Mouse (Mus musculus): ENCODE measurements around the gene Dtnb. TPM values are rescaled to one million over a fixed set of nuclear protein-coding genes. Genes with fewer than 3 reads are reported as not detected.

Dtnb gene
- polyA plus RNA-seq, 1 experiment from 2014 or later = 36.0 TPM

- H3K9ac ChIP-seq (ENCODE audit: low read depth, low read length) = no peak overlapping the region
- H3K36me3 ChIP-seq (ENCODE audit: control insufficient read depth, insufficient read depth, low read length) = no peaks in the 10 kb centered on the region
- H3K27me3 ChIP-seq (ENCODE audit: control insufficient read depth, insufficient read depth, low read length) = no peaks in the 10 kb centered on the region
- DNase-seq (ENCODE audit: low spot score) = no peak
- H3K27ac ChIP-seq (ENCODE audit: low read depth, low read length) = no peak overlapping the region
- WGBS = 81% methylated on average over 18 of the region's 18 CpGs
- no peaks in the 10 kb centered on the region for H3K4me1 ChIP-seq (replicated peaks; ENCODE audit: control insufficient read depth, insufficient read depth, low read length)
- no peak overlapping the region for H3K4me2 ChIP-seq (replicated peaks; ENCODE audit: low read depth, low read length)
- no peak for ATAC-seq (ENCODE audit: low FRiP score)
- H3K9me3 ChIP-seq (ENCODE audit: control insufficient read depth, low read length) = no peaks in the 10 kb centered on the region
- no peak overlapping the region for H3K4me3 ChIP-seq (ENCODE audit: low read depth, low read length)
Measured at GRCm38 (mm10) chr12:3739749-3740704, 167.8 kb downstream of the Dtnb start.

- 79% methylated on average over 3 of the region's 3 CpGs for WGBS
- Histone ChIP-seq H3K4me2 (replicated peaks; ENCODE audit: low read depth, low read length) (no peak overlapping the region), H3K27me3 (ENCODE audit: control insufficient read depth, insufficient read depth, low read length) (no peaks in the 10 kb centered on the region), H3K9me3 (ENCODE audit: control insufficient read depth, low read length) (no peaks in the 10 kb centered on the region), H3K9ac (ENCODE audit: low read depth, low read length) (no peak overlapping the region), H3K4me3 (ENCODE audit: low read depth, low read length) (no peak overlapping the region), H3K27ac (ENCODE audit: low read depth, low read length) (no peak overlapping the region), H3K36me3 (ENCODE audit: control insufficient read depth, insufficient read depth, low read length) (no peaks in the 10 kb centered on the region), H3K4me1 (replicated peaks; ENCODE audit: control insufficient read depth, insufficient read depth, low read length) (no peaks in the 10 kb centered on the region)
- ATAC-seq (ENCODE audit: low FRiP score) (no peak), DNase-seq (ENCODE audit: low spot score) (no peak)
Measured at GRCm38 (mm10) chr12:3740705-3741081, 168.5 kb downstream of the Dtnb start.

- H3K4me2 ChIP-seq (replicated peaks; ENCODE audit: low read depth, low read length) = no peak overlapping the region
- H3K27ac ChIP-seq (ENCODE audit: low read depth, low read length) = no peak overlapping the region
- DNase-seq (ENCODE audit: low spot score) (no peak), ATAC-seq (ENCODE audit: low FRiP score) (no peak)
- H3K4me1 ChIP-seq (replicated peaks; ENCODE audit: control insufficient read depth, insufficient read depth, low read length) = no peaks in the 10 kb centered on the region
- H3K36me3 ChIP-seq (ENCODE audit: control insufficient read depth, insufficient read depth, low read length) = no peaks in the 10 kb centered on the region
- 87% methylated on average over 7 of the region's 7 CpGs for WGBS
- H3K27me3 ChIP-seq (ENCODE audit: control insufficient read depth, insufficient read depth, low read length) = no peaks in the 10 kb centered on the region
- no peak overlapping the region for H3K4me3 ChIP-seq (ENCODE audit: low read depth, low read length)
- no peaks in the 10 kb centered on the region for H3K9me3 ChIP-seq (ENCODE audit: control insufficient read depth, low read length)
- no peak overlapping the region for H3K9ac ChIP-seq (ENCODE audit: low read depth, low read length)
Measured at GRCm38 (mm10) chr12:3745432-3746105, 173.4 kb downstream of the Dtnb start.

- Histone ChIP-seq H3K4me3 (ENCODE audit: low read depth, low read length) (no peak overlapping the region), H3K4me2 (replicated peaks; ENCODE audit: low read depth, low read length) (no peak overlapping the region), H3K9ac (ENCODE audit: low read depth, low read length) (no peak overlapping the region), H3K27me3 (ENCODE audit: control insufficient read depth, insufficient read depth, low read length) (no peaks in the 10 kb centered on the region), H3K4me1 (replicated peaks; ENCODE audit: control insufficient read depth, insufficient read depth, low read length) (no peaks in the 10 kb centered on the region), H3K36me3 (ENCODE audit: control insufficient read depth, insufficient read depth, low read length) (no peaks in the 10 kb centered on the region), H3K27ac (ENCODE audit: low read depth, low read length) (no peak overlapping the region), H3K9me3 (ENCODE audit: control insufficient read depth, low read length) (no peaks in the 10 kb centered on the region)
- DNase-seq (ENCODE audit: low spot score) (no peak), ATAC-seq (ENCODE audit: low FRiP score) (no peak)
- 95% methylated on average over 3 of the region's 3 CpGs for WGBS
Measured at GRCm38 (mm10) chr12:3746369-3746768, 174.2 kb downstream of the Dtnb start.

- Histone ChIP-seq H3K36me3 (ENCODE audit: control insufficient read depth, insufficient read depth, low read length) (no peaks in the 10 kb centered on the region), H3K27ac (ENCODE audit: low read depth, low read length) (no peak overlapping the region), H3K9me3 (ENCODE audit: control insufficient read depth, low read length) (no peaks in the 10 kb centered on the region), H3K4me1 (replicated peaks; ENCODE audit: control insufficient read depth, insufficient read depth, low read length) (no peaks in the 10 kb centered on the region), H3K4me2 (replicated peaks; ENCODE audit: low read depth, low read length) (no peak overlapping the region), H3K27me3 (ENCODE audit: control insufficient read depth, insufficient read depth, low read length) (no peaks in the 10 kb centered on the region), H3K4me3 (ENCODE audit: low read depth, low read length) (no peak overlapping the region), H3K9ac (ENCODE audit: low read depth, low read length) (no peak overlapping the region)
- WGBS = 93% methylated on average over 4 of the region's 4 CpGs
- ATAC-seq (ENCODE audit: low FRiP score) = no peak
- no peak for DNase-seq (ENCODE audit: low spot score)
Measured at GRCm38 (mm10) chr12:3747583-3747982, 175.4 kb downstream of the Dtnb start.

GRCm38 (mm10) chr12:3755522-3755921 lies 183.3 kb downstream of the Dtnb start:
- Histone ChIP-seq H3K9me3 (ENCODE audit: control insufficient read depth, low read length) (no peaks in the 10 kb centered on the region), H3K4me2 (replicated peaks; ENCODE audit: low read depth, low read length) (no peak overlapping the region), H3K27ac (ENCODE audit: low read depth, low read length) (no peak overlapping the region), H3K36me3 (ENCODE audit: control insufficient read depth, insufficient read depth, low read length) (no peaks in the 10 kb centered on the region), H3K27me3 (ENCODE audit: control insufficient read depth, insufficient read depth, low read length) (no peaks in the 10 kb centered on the region), H3K4me1 (replicated peaks; ENCODE audit: control insufficient read depth, insufficient read depth, low read length) (no peaks in the 10 kb centered on the region), H3K9ac (ENCODE audit: low read depth, low read length) (no peak overlapping the region), H3K4me3 (ENCODE audit: low read depth, low read length) (no peak overlapping the region)
- 92% methylated on average over 6 of the region's 6 CpGs for WGBS
- DNase-seq (ENCODE audit: low spot score) = no peak
- no peak for ATAC-seq (ENCODE audit: low FRiP score)

GRCm38 (mm10) chr12:3756216-3756615 lies 184.0 kb downstream of the Dtnb start:
- ATAC-seq (ENCODE audit: low FRiP score) (no peak), DNase-seq (ENCODE audit: low spot score) (no peak)
- Histone ChIP-seq H3K4me3 (ENCODE audit: low read depth, low read length) (no peak overlapping the region), H3K9me3 (ENCODE audit: control insufficient read depth, low read length) (no peaks in the 10 kb centered on the region), H3K27ac (ENCODE audit: low read depth, low read length) (no peak overlapping the region), H3K4me1 (replicated peaks; ENCODE audit: control insufficient read depth, insufficient read depth, low read length) (no peaks in the 10 kb centered on the region), H3K27me3 (ENCODE audit: control insufficient read depth, insufficient read depth, low read length) (no peaks in the 10 kb centered on the region), H3K4me2 (replicated peaks; ENCODE audit: low read depth, low read length) (no peak overlapping the region), H3K9ac (ENCODE audit: low read depth, low read length) (no peak overlapping the region), H3K36me3 (ENCODE audit: control insufficient read depth, insufficient read depth, low read length) (no peaks in the 10 kb centered on the region)
- 92% methylated on average over 3 of the region's 3 CpGs for WGBS

GRCm38 (mm10) chr12:3758127-3758526 lies 185.9 kb downstream of the Dtnb start:
- Histone ChIP-seq H3K4me2 (replicated peaks; ENCODE audit: low read depth, low read length) (no peak overlapping the region), H3K27me3 (ENCODE audit: control insufficient read depth, insufficient read depth, low read length) (no peaks in the 10 kb centered on the region), H3K9me3 (ENCODE audit: control insufficient read depth, low read length) (no peaks in the 10 kb centered on the region), H3K9ac (ENCODE audit: low read depth, low read length) (no peak overlapping the region), H3K4me3 (ENCODE audit: low read depth, low read length) (no peak overlapping the region), H3K27ac (ENCODE audit: low read depth, low read length) (no peak overlapping the region), H3K36me3 (ENCODE audit: control insufficient read depth, insufficient read depth, low read length) (no peaks in the 10 kb centered on the region), H3K4me1 (replicated peaks; ENCODE audit: control insufficient read depth, insufficient read depth, low read length) (no peaks in the 10 kb centered on the region)
- ATAC-seq (ENCODE audit: low FRiP score) = no peak
- DNase-seq (ENCODE audit: low spot score) = no peak
- WGBS = 90% methylated on average over 3 of the region's 3 CpGs

- no peak overlapping the region for H3K4me3 ChIP-seq (ENCODE audit: low read depth, low read length)
- H3K36me3 ChIP-seq (ENCODE audit: control insufficient read depth, insufficient read depth, low read length) = no peaks in the 10 kb centered on the region
- no peak overlapping the region for H3K4me2 ChIP-seq (replicated peaks; ENCODE audit: low read depth, low read length)
- WGBS = 64% methylated on average over 4 of the region's 4 CpGs
- ATAC-seq (ENCODE audit: low FRiP score) (no peak), DNase-seq (ENCODE audit: low spot score) (no peak)
- no peak overlapping the region for H3K27ac ChIP-seq (ENCODE audit: low read depth, low read length)
- no peaks in the 10 kb centered on the region for H3K4me1 ChIP-seq (replicated peaks; ENCODE audit: control insufficient read depth, insufficient read depth, low read length)
- no peak overlapping the region for H3K9ac ChIP-seq (ENCODE audit: low read depth, low read length)
- H3K9me3 ChIP-seq (ENCODE audit: control insufficient read depth, low read length) = no peaks in the 10 kb centered on the region
- H3K27me3 ChIP-seq (ENCODE audit: control insufficient read depth, insufficient read depth, low read length) = no peaks in the 10 kb centered on the region
Measured at GRCm38 (mm10) chr12:3759419-3759818, 187.2 kb downstream of the Dtnb start.

Data from hindbrain, embryonic 11.5 days (tissue).